Mouse (Mus musculus) layer of hippocampus, adult 11-12 months (tissue): ENCODE results near the gene Ccdc102a.
"Not testable (repeated sequence)": the region's sequence is repeated elsewhere in the genome, so short reads cannot be mapped to it uniquely, and the experiment has no call there.

ENCODE experiments used
- DNase-seq: peaks from one replicate; pipeline ENCODE4 v3.0.0; 2022; ENCODE audit warnings: low spot score

Ccdc102a gene

DNA sequence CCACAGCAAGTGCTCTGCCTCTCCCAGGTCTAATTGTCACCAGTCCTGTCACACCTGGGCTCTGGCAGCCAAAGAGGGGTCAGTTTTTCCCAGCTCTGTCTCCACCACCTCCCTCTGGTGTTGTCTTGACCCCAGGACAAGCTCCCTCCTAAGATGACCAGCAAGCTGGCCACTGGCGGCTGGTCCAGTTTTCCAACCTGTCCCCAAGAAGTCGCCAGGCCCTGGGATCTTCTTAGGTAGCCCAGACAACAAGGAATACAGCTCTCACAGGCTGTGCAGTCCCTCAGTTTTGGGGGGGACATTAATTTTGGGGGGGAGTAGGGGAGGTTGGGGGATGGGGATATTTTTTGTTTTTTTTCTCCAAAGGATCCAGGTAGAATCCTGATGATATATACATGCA is 45.3 kb downstream of the Ccdc102a start:
- DNase-seq: no peak

GRCm38 (mm10) chr8:94872156-94872555 is 45.7 kb downstream of the Ccdc102a start:
- DNase-seq: no peak

- DNase-seq: peak; percentile 73
Measured at GRCm38 (mm10) chr8:94871108-94871894, 46.6 kb downstream of the Ccdc102a start.

DNA sequence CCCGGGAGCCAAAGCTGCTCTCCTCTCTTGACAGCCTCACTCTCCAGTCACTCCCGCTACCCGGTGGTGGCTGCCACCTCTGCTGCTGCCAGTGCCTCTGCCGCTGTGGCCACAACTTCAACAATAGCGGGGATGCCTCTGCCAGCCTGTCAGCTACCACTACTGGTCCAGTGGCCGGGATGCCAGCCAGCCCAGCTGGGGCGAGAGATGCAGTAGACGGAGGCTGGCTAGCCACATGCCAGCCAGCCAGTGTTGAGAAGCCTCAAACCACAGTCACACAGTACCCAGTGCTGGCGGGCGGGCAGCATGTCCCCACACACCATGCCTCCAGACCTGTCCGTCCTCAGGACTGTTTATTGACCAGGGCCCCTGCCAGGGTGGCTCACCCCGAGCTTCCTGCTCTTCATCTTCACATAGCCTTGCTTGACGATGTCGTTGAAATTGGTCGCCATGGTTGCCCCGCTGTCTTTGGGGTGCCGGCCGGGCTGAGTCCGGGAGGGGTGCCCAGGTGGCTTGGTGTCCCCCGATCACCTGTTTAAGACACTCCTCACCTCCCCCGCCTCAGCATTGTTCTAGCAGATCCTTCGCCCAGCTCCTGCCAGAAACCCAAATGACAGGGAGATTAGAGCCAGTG is 47.3 kb downstream of the Ccdc102a start:
- DNase-seq: peak; percentile 77

GRCm38 (mm10) chr8:94870003-94870402 is 47.9 kb downstream of the Ccdc102a start:
- no peak for DNase-seq

DNA sequence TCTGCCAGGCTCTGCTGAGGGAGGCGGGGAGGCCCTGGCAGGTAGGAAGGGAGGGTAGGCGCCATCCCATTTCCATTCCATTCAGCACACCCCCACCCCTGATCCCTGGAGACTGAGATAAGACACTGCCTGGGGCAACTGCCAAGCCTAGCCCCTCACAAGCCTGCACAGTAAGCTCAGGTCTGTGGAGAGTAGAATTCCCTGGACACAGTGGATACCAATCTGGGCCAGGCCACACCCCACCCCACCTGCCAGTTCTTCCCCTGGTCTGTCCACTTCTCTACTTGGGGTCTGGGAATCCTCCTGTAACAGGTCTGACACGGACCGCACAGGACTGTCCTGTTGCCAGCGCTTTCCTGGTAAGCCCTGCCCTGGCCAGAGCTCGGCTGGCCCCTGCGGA is 48.8 kb downstream of the Ccdc102a start:
- no peak for DNase-seq

- DNase-seq: no peak
Measured at GRCm38 (mm10) chr8:94866921-94867320, 51.0 kb downstream of the Ccdc102a start.

DNA sequence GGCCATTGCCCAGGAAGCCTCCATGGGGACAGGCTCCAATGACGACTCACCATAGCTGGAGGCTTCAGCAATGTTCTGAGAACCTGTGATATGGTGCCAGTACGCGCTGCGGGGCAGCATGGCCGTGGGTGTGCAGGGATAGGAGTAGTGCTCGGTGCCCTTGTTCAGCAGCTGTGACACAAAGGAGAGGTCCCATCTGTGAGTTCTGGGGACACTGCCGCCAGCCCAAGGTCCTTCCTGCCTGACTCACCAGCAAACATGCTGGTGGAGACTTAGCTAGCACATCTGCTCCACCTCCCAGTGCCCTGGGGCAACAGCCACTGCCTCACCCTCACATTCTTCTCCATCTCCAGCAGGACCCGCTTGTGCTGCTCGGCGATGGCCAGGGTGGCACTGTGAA is 52.6 kb downstream of the Ccdc102a start:
- DNase-seq: no peak

GRCm38 (mm10) chr8:94863897-94864673 is 53.8 kb downstream of the Ccdc102a start:
- no peak for DNase-seq

GRCm38 (mm10) chr8:94862487-94863220 is 55.2 kb downstream of the Ccdc102a start:
- DNase-seq: no peak

- peak; percentile 71 for DNase-seq
Measured at GRCm38 (mm10) chr8:94861352-94861910, 56.5 kb downstream of the Ccdc102a start.

GRCm38 (mm10) chr8:94857346-94858173 is 60.3 kb downstream of the Ccdc102a start, which contains the start of gene Polr2c:
Polr2c (plus strand) TSS chr8:94857450.
- peak; percentile 89 for DNase-seq

- no peak for DNase-seq
Measured at GRCm38 (mm10) chr8:94857011-94857345, 60.9 kb downstream of the Ccdc102a start.

DNA sequence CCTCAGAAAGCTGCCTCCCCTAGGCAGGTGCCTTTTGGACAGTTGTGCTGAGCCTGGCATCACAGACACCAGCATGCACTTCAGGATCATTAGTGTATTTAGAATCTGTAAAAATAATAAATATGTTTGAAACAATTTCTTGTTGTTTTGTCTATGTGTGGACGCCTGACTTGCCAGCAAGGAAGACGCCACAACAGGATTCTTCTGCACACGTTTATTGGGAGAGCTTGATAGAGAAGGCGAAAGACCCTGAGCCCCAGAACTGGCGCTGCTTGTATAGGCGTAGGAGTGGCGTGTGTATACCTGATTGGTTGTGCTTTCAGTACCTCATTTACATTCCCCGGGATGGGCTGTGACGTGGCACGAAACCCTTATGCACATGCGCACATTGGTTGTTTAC is 63.1 kb downstream of the Ccdc102a start:
- DNase-seq: not testable (repeated sequence)
